Mouse (Mus musculus) lung, postnatal 0 days (tissue): ENCODE data around the gene Acat2. TPM values are rescaled to one million over a fixed set of nuclear protein-coding genes. Genes with fewer than 3 reads are reported as not detected.
"Not testable (repeated sequence)": the region's sequence is repeated elsewhere in the genome, so short reads cannot be mapped to it uniquely, and the experiment has no call there.

Experiments used
- ATAC-seq: fragments of 200-750 bp; cut with Nextera tagmentation; 2 replicates; pipeline ENCODE4 v1.8.0; 2017; ENCODE audit warnings: moderate library complexity
- DNase-seq: peaks from one replicate; pipeline ENCODE4 v3.0.0-alpha.2; 2016; ENCODE audit warnings: low spot score
- H3K27ac ChIP-seq: fragments of 300-500 bp; sonication (generic); 2 replicates; pipeline ENCODE4 v1.5.1; 2014; ENCODE audit warnings: antibody characterized with exemption, mild to moderate bottlenecking, low read length, mixed read lengths
- H3K27me3 ChIP-seq: fragments of 300-500 bp; sonication (generic); replicated peaks from 2 replicates; pipeline ENCODE4 v1.6.1; 2014; ENCODE audit warnings: low read length, mixed read lengths; ENCODE audit not compliant: insufficient read depth
- H3K36me3 ChIP-seq: fragments of 300-500 bp; sonication (generic); 2 replicates; pipeline ENCODE4 v1.6.1; 2014; ENCODE audit warnings: low read length, mixed read lengths; ENCODE audit not compliant: insufficient read depth
- H3K4me1 ChIP-seq: fragments of 300-500 bp; sonication (generic); 2 replicates; pipeline ENCODE4 v1.6.1; 2014; ENCODE audit warnings: antibody characterized with exemption, low read depth, low read length, mixed read lengths; ENCODE audit not compliant: insufficient read depth
- H3K4me2 ChIP-seq: fragments of 300-500 bp; sonication (generic); replicated peaks from 2 replicates; pipeline ENCODE4 v1.6.1; 2014; ENCODE audit warnings: low read depth, mild to moderate bottlenecking, low read length, moderate library complexity, mixed read lengths
- H3K4me3 ChIP-seq: fragments of 300-500 bp; sonication (generic); 2 replicates; pipeline ENCODE4 v1.5.1; 2014; ENCODE audit warnings: low read depth, low read length
- H3K9ac ChIP-seq: fragments of 300-500 bp; sonication (generic); replicated peaks from 2 replicates; pipeline ENCODE4 v1.6.1; 2014; ENCODE audit warnings: low read depth, mild to moderate bottlenecking
- H3K9me3 ChIP-seq: fragments of 300-500 bp; sonication (generic); 2 replicates; pipeline ENCODE4 v1.6.1; 2016; ENCODE audit warnings: low read length, mixed read lengths
- CTCF ChIP-seq: IDR thresholded peaks from 2 replicates; pipeline ENCODE4 v1.5.1; 2016; ENCODE audit warnings: antibody characterized with exemption, mild to moderate bottlenecking
- EP300 ChIP-seq: IDR thresholded peaks from 2 replicates; pipeline ENCODE4 v1.6.1; 2016; ENCODE audit warnings: antibody characterized with exemption, mild to moderate bottlenecking, control low read depth
- WGBS: fragments of 180-500 bp; shearing (Covaris S2); extraction: QIAGEN DNeasy Blood & Tissue Kit; methylation state at CpG from one replicate; pipeline ENCODE4 v1.1.7; 2014; 5-methylcytosine and 5-hydroxymethylcytosine counted together
- polyA plus RNA-seq: library from polyadenylated mRNA; unstranded; fragments of >200 nt; fragmentation: Nextera tagmentation; extraction: Ambion mirVana; gene quantifications from 2 replicates; pipeline ENCODE4 v1.2.1, GENCODE M21; 2015

Acat2 gene
- polyA plus RNA-seq, 1 experiment from 2014 or later = 42.8 TPM

- no peak for TF ChIP-seq EP300
- TF ChIP-seq CTCF = no peak
- H3K9me3 ChIP-seq = no peaks in the 10 kb centered on the region
- ATAC-seq = no peak
- H3K27me3 ChIP-seq = no peaks in the 10 kb centered on the region
- no peak overlapping the region for H3K9ac ChIP-seq
- no peak for DNase-seq
- 76% methylated on average over 8 of the region's 8 CpGs for WGBS
- H3K4me3 ChIP-seq = no peak overlapping the region
- H3K27ac ChIP-seq = no peak overlapping the region
- no peaks in the 10 kb centered on the region for H3K4me1 ChIP-seq
- no peak overlapping the region for H3K4me2 ChIP-seq
- 0 out of 2 replicates have a peak, but pooled peaks cover 6% of the 10 kb centered on the region for H3K36me3 ChIP-seq
Observed at GRCm38 (mm10) chr17:12941543-12942260, 18.8 kb downstream of the Acat2 start.

- H3K9ac ChIP-seq = no peak within 1 kb of the TSS
- H3K36me3 ChIP-seq = 0 out of 2 replicates have a peak, but pooled peaks cover 6% of the 10 kb centered on the region
- peak; percentile 77 for ATAC-seq
- H3K9me3 ChIP-seq = no peaks in the 10 kb centered on the region
- H3K4me3 ChIP-seq = peak within 1 kb of the TSS; percentile 27; the same call in 1 of the 2 replicates
- no peak for TF ChIP-seq EP300
- TF ChIP-seq CTCF = no peak
- H3K27ac ChIP-seq = no peak within 1 kb of the TSS
- H3K27me3 ChIP-seq = no peaks in the 10 kb centered on the region
- no peaks in the 10 kb centered on the region for H3K4me1 ChIP-seq
- H3K4me2 ChIP-seq = peak within 1 kb of the TSS; percentile 47
- DNase-seq = peak; percentile 28
- WGBS = 9% methylated on average over 26 of the region's 27 CpGs
Observed at GRCm38 (mm10) chr17:12940151-12940805, 20.3 kb downstream of the Acat2 start, which contains the start of gene Acat3. Gene Acat3 (minus strand): TSS chr17:12940600.

DNA sequence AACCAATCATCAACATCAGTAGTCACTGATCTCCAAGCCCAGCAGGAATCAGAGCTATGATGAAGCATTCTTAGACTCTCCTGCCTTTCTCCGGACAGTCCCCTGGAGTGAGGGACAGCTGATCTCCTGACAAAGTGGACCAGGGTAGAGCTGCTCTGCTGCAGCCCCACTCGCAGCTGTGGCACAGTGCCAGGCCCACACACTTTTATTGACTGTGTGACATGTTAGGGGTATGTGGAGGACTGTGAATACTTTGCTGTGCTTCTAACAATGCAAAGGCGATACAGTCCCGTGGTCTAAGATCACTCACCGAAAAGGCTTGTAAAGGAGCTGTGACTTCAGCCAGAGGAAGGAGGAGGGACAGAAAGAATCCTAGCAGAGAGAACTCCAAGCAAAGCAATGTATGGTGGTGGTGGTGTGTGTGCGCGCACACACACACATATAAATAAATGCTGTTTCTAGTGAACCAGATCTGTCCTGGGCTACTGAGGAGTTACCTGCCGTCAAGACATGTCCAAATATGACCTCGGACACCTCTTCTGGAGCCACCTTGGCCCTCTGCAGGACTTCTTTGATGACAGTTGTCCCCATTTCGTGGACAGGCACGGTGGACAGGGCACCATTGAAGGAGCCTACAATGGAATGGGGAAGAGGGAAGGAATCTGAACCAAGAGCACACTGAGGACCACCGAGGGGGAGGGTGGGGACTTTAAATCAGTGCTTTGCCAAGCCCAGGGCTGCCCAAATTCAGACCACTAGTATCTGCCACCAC lies 21.0 kb downstream of the Acat2 start:
- WGBS = 32% methylated on average over 2 of the region's 12 CpGs
- not testable (repeated sequence) for H3K9ac ChIP-seq

DNA sequence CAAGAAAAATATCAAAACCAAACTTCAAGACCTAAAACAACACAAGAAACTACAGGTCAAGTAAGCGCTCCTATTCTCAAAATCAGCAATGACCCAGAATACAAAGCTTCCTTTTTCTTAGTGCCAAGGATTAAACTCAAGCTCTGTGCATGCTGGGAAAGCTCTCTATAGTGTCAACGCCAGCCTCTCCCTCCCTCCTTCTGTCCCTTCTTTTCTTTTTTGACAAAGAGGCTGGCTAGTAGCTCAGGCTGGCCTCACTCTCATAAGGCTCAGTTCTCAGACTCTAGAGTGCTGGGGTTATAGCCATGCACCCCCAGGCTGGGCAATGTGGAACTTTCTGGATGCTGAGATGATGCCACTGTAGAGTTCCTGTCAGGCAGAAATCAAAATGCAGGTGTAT lies 22.5 kb downstream of the Acat2 start:
- 60% methylated on average over 2 of the region's 2 CpGs for WGBS
- Histone ChIP-seq H3K4me3 (no peak overlapping the region), H3K36me3 (no peaks in the 10 kb centered on the region), H3K9ac (no peak overlapping the region), H3K4me2 (no peak overlapping the region), H3K27ac (no peak overlapping the region), H3K9me3 (no peaks in the 10 kb centered on the region), H3K27me3 (no peaks in the 10 kb centered on the region), H3K4me1 (no peaks in the 10 kb centered on the region)
- ATAC-seq (no peak), DNase-seq (no peak)
- TF ChIP-seq CTCF (no peak), EP300 (no peak)

More for the DNA sequence above, 21.0 kb downstream of the Acat2 start:
- H3K27me3 ChIP-seq, H3K27ac ChIP-seq, H3K4me3 ChIP-seq, H3K9me3 ChIP-seq, DNase-seq, H3K4me1 ChIP-seq, H3K36me3 ChIP-seq: not testable (repeated sequence)
- ATAC-seq = 0 out of 2 replicates have a peak, but pooled peaks have one; percentile 4
- peak overlapping the region; percentile 47 for H3K4me2 ChIP-seq

DNA sequence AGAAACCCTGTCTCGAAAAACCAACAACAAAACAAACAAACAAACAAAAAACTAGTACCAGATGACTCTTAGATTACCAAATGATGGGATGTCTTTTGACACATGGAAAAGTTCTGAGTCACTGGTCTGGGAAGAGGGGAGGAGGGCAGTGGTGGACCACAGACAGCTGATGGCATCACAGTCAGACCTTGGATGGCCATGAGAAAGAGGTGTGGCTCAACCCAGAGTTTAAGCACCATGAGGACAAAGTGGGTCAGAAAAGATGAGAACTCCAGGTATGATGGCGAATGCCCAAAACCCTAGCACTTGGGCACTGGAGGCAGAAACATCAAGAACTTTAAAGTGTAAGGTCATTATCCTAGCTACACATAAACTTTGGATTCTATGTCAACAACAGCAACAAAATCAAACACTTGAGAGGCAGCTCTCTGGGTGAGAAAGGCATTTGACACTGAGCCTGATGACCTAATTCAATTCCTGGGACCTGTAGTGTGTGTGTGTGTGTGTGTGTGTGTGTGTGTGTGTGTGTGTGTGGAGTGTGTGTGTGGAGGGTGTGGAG lies 23.1 kb downstream of the Acat2 start:
- H3K4me2 ChIP-seq = no peak overlapping the region
- H3K9me3 ChIP-seq = no peaks in the 10 kb centered on the region
- TF ChIP-seq EP300 (no peak), CTCF (no peak)
- DNase-seq (peak; percentile 5), ATAC-seq (peak; percentile 21; the same call in 1 of the 2 replicates)
- no peaks in the 10 kb centered on the region for H3K36me3 ChIP-seq
- H3K9ac ChIP-seq = no peak overlapping the region
- H3K27me3 ChIP-seq = no peaks in the 10 kb centered on the region
- H3K4me3 ChIP-seq = no peak overlapping the region
- H3K27ac ChIP-seq = no peak overlapping the region
- 62% methylated on average over 2 of the region's 2 CpGs for WGBS
- H3K4me1 ChIP-seq = no peaks in the 10 kb centered on the region

DNA sequence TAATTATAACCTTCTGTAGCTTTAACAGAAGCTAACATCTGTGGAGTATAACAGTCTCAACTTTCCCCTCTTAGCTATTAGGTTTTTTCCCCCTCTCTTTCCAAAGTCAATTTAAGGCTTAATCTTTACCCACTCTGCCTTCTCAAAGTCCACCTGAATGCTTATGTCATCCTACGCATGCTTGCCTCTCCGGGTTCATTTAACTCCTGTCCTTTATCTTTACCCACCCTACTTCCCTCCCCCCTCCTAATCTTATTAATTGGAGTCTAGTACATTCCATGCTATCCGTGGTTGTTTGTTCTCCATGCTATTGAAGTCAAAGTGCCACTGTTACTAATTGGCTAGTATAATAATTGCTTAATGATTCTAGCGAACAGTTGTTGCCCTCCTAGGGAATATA lies 24.8 kb downstream of the Acat2 start:
- Histone ChIP-seq H3K4me2 (no peak overlapping the region), H3K27me3 (no peaks in the 10 kb centered on the region), H3K27ac (no peak overlapping the region), H3K4me3 (no peak overlapping the region), H3K9me3 (no peaks in the 10 kb centered on the region), H3K36me3 (no peaks in the 10 kb centered on the region), H3K4me1 (no peaks in the 10 kb centered on the region), H3K9ac (no peak overlapping the region)
- ATAC-seq = no peak
- no peak for TF ChIP-seq EP300
- no peak for TF ChIP-seq CTCF
- DNase-seq = no peak
- 57% methylated on average over 4 of the region's 4 CpGs for WGBS

DNA sequence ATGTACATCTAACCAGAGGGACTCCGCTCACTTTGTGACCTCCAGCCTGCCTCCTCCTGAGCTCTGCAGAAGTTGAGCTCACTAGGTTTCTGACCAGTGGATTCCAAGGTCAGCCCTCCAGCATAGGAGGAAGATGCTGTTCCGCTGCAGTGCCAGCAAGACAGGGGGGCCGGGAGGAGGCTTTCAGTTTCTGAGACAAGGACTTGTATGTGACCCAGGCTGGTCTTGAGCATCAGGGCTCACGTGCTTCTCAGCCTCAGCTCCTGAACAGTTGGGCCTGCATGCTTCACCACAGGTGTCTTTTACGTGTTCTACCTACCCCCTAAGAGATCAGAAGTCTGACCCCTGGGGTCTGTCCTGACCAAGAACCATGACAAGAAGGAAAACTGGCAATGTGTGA lies 29.0 kb downstream of the Acat2 start:
- not testable (repeated sequence) for H3K36me3 ChIP-seq, H3K9ac ChIP-seq, H3K4me2 ChIP-seq, H3K4me3 ChIP-seq, H3K9me3 ChIP-seq, H3K27ac ChIP-seq, H3K4me1 ChIP-seq, DNase-seq, H3K27me3 ChIP-seq, ATAC-seq
- 81% methylated on average over 5 of the region's 5 CpGs for whole genome bisulfite sequencing
